Mouse (Mus musculus): Measurements from ENCODE around the gene Mctp1. TPM values are rescaled to one million over a fixed set of nuclear protein-coding genes. Genes with fewer than 3 reads are reported as not detected.

Gene Mctp1
- polyA plus RNA-seq, 1 experiment from 2014 or later: 0.70 TPM

Other genes with a start within 250 kb of the Mctp1 start
- not detected in 2 replicates for gene Fam81b, start 79.5 kb upstream of the Mctp1 start, polyA plus RNA-seq (2016; fragmentation: Nextera tagmentation; extraction: Ambion mirVana)

All from embryonic facial prominence, embryonic 12.5 days (tissue).